Mouse (Mus musculus) cortical plate, adult 2 months (tissue): ENCODE data around the gene Mttp.

Experiments used
- CTCF ChIP-seq: fragments of 200-500 bp; IDR thresholded peaks from 2 replicates; pipeline ENCODE4 v1.5.1; 2011; ENCODE audit warnings: mild to moderate bottlenecking, control low read depth, low read length; ENCODE audit not compliant: insufficient read depth; ENCODE audit errors: extremely low read depth
- POLR2A ChIP-seq: fragments of 200-500 bp; IDR thresholded peaks from 2 replicates; pipeline ENCODE4 v1.6.1; 2011; ENCODE audit warnings: mild to moderate bottlenecking, low read length, control low read depth; ENCODE audit not compliant: insufficient read depth; ENCODE audit errors: extremely low read depth

DNA sequence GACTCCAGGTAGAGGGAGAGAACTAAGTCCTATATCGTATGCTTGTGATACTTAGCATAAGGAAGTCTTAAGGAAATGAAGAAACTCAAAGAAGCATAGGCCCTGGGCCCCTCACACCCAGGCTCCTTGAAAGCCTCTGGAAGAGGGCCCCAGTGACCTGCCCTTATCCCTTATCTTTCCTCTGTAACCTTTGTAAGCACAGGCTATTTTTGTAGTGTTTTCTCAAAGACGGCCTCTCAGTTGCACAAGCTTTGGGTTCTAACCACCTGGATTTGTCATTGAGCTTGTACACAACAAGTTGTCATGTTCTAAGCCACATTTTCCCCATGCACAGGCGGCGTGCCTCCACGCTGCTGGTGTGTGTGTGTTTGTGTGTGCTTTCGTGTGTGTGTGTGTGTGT is 15.7 kb downstream of the Mttp start:
- TF ChIP-seq CTCF (no peak), POLR2A (no peak)
